Mouse (Mus musculus) spleen, adult 2 months (tissue): ENCODE measurements around the gene Chek2. TPM values are rescaled to one million over a fixed set of nuclear protein-coding genes. Genes with fewer than 3 reads are reported as not detected.
A peak's percentile ranks its signal among the peaks of the same experiment; 100 is the strongest.

Experiments
- DNase-seq, 2 experiments: peaks; one replicate each; pipeline versions ENCODE4 v3.0.0 to v3.0.0-alpha.2; 2012 to 2021; ENCODE audit warnings: low spot score in 2 of 2, low read depth in 1 of 2
- H3K27ac ChIP-seq: fragments of 200-500 bp; 2 replicates; pipeline ENCODE4 v1.5.1; 2012; ENCODE audit warnings: low read length, inconsistent platforms; ENCODE audit not compliant: insufficient read depth
- H3K27me3 ChIP-seq: fragments of 200-500 bp; 2 replicates; pipeline ENCODE4 v1.6.1; 2012; ENCODE audit warnings: mild to moderate bottlenecking, moderate library complexity, low read length, inconsistent platforms; ENCODE audit not compliant: control insufficient read depth, insufficient read depth
- H3K36me3 ChIP-seq: fragments of 200-500 bp; 2 replicates; pipeline ENCODE4 v1.6.1; 2012; ENCODE audit warnings: mild to moderate bottlenecking, low read length, inconsistent platforms; ENCODE audit not compliant: control insufficient read depth, insufficient read depth
- H3K4me1 ChIP-seq: fragments of 200-500 bp; 2 replicates; pipeline ENCODE4 v1.6.1; 2011; ENCODE audit warnings: inconsistent platforms; ENCODE audit not compliant: control insufficient read depth, insufficient read depth, insufficient read length
- H3K4me3 ChIP-seq: fragments of 200-500 bp; 2 replicates; pipeline ENCODE4 v1.5.1; 2011; ENCODE audit warnings: mild to moderate bottlenecking, inconsistent platforms; ENCODE audit not compliant: insufficient read depth, insufficient read length; ENCODE audit errors: extremely low read depth
- CTCF ChIP-seq: fragments of 200-500 bp; IDR thresholded peaks from 2 replicates; pipeline ENCODE4 v1.5.1; 2011; ENCODE audit warnings: mild to moderate bottlenecking, inconsistent platforms; ENCODE audit not compliant: insufficient read depth, insufficient read length, insufficient replicate concordance; ENCODE audit errors: extremely low read depth
- POLR2A ChIP-seq: fragments of 200-500 bp; IDR thresholded peaks from 2 replicates; pipeline ENCODE4 v1.6.1; 2011; ENCODE audit warnings: low read depth, low read length, inconsistent platforms
- WGBS: fragments of 180-500 bp; shearing (Covaris S2); methylation state at CpG from one replicate; pipeline ENCODE4 v1.1.7; 2018; 5-methylcytosine and 5-hydroxymethylcytosine counted together
- polyA plus RNA-seq: library from polyadenylated mRNA; depleted of rRNA; stranded (reverse); fragments of >200 nt; gene quantifications from 2 replicates; pipeline ENCODE4 v1.2.3, GENCODE M21; 2012

Chek2 gene
- polyA plus RNA-seq, 1 experiment = 6.7 TPM

- no peak overlapping the region for H3K27ac ChIP-seq
- WGBS = 75% methylated on average over 7 of the region's 7 CpGs
- no peak for DNase-seq
These were observed 39.3 kb downstream of the Chek2 start for GRCm38 (mm10) chr5:110879042-110879441.

GRCm38 (mm10) chr5:110879584-110880374 lies 40.0 kb downstream of the Chek2 start, which contains the start of gene Ttc28:
Gene Ttc28 (plus strand): TSS chr5:110879803.
- H3K27ac ChIP-seq = no peak within 1 kb of the TSS
- WGBS = 1% methylated on average over 99 of the region's 101 CpGs
- H3K4me3 ChIP-seq = peak within 1 kb of the TSS; percentile 76
- TF ChIP-seq CTCF (no peak), POLR2A (no peak)
- peaks cover 6% of the 10 kb centered on the region; the same call in 1 of the 2 replicates for H3K27me3 ChIP-seq
- DNase-seq = peak; percentile 17 to 73
- H3K36me3 ChIP-seq = no peaks in the 10 kb centered on the region
- no peaks in the 10 kb centered on the region; the same call in 1 of the 2 replicates for H3K4me1 ChIP-seq

More at GRCm38 (mm10) chr5:110879042-110879441, 39.3 kb downstream of the Chek2 start:
- Histone ChIP-seq H3K36me3 (no peaks in the 10 kb centered on the region), H3K4me1 (no peaks in the 10 kb centered on the region; the same call in 1 of the 2 replicates), H3K4me3 (peak overlapping the region; percentile 76; the same call in 1 of the 2 replicates), H3K27me3 (peaks cover 6% of the 10 kb centered on the region; the same call in 1 of the 2 replicates)
- no peak for TF ChIP-seq POLR2A
- no peak for TF ChIP-seq CTCF

DNA sequence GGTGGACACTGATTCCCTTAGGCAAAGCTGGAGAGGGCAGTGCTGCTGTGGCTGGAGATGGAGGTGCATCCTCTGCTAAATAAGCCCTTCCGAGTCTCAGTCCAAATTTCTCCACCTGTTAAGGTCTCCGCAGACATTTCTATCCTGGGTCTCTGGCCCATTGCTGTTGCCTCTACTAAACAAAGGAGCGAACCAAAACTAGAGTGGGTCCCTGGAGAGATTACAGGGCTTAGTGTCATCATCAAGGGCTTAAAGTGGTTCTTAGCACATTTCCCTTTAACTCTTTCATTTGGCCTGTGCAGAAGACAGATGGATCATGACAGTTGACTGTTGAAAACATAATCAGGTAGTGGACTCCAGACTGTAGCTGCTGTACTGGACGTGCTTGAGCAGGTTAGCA lies 48.8 kb downstream of the Chek2 start:
- Histone ChIP-seq H3K4me3 (no peak overlapping the region), H3K36me3 (no peaks in the 10 kb centered on the region), H3K4me1 (no peaks in the 10 kb centered on the region), H3K27ac (no peak overlapping the region), H3K27me3 (no peaks in the 10 kb centered on the region)
- no peak for DNase-seq
- WGBS = 94% methylated on average over 4 of the region's 4 CpGs
- TF ChIP-seq CTCF = no peak
- no peak for TF ChIP-seq POLR2A

DNA sequence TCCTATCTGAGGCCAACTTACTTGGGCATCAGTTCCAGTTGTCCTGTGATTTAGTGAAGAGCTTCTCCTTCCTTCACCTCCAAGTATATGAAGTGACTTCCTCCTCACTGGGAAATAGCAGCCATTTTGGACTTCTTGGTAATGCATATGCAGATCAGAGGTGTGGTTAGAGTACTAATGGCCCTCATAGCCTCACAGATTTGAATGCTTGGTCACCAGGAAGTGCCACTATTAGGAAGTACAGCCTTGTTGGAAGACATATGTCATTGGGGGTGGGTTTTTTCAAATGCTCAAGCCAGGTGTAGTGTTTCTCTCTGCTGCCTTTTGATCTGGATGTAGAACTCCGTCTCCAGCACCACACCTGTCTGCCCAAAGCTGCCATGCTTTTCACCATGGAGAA lies 50.2 kb downstream of the Chek2 start:
- WGBS = 78% methylated on average over 1 of the region's 1 CpGs
- Histone ChIP-seq H3K36me3 (no peaks in the 10 kb centered on the region), H3K27ac (no peak overlapping the region), H3K4me3 (no peak overlapping the region), H3K27me3 (no peaks in the 10 kb centered on the region), H3K4me1 (no peaks in the 10 kb centered on the region)
- no peak for DNase-seq
- TF ChIP-seq CTCF (no peak), POLR2A (no peak)

- Histone ChIP-seq H3K4me3 (no peak overlapping the region), H3K36me3 (no peaks in the 10 kb centered on the region), H3K27me3 (no peaks in the 10 kb centered on the region), H3K4me1 (no peaks in the 10 kb centered on the region), H3K27ac (no peak overlapping the region)
- DNase-seq = no peak
- TF ChIP-seq CTCF (no peak), POLR2A (no peak)
- WGBS = 92% methylated on average over 3 of the region's 3 CpGs
These were observed 50.8 kb downstream of the Chek2 start for GRCm38 (mm10) chr5:110890561-110890960.

- no peaks in the 10 kb centered on the region for H3K27me3 ChIP-seq
- H3K4me3 ChIP-seq = no peak overlapping the region
- H3K27ac ChIP-seq = no peak overlapping the region
- no peak for DNase-seq
- H3K4me1 ChIP-seq = no peaks in the 10 kb centered on the region
- 83% methylated on average over 7 of the region's 7 CpGs for WGBS
- H3K36me3 ChIP-seq = no peaks in the 10 kb centered on the region
- TF ChIP-seq POLR2A (no peak), CTCF (no peak)
These were observed 57.5 kb downstream of the Chek2 start for GRCm38 (mm10) chr5:110897114-110897788.
